Mouse (Mus musculus): ENCODE results near the gene Taok2.

DNA sequence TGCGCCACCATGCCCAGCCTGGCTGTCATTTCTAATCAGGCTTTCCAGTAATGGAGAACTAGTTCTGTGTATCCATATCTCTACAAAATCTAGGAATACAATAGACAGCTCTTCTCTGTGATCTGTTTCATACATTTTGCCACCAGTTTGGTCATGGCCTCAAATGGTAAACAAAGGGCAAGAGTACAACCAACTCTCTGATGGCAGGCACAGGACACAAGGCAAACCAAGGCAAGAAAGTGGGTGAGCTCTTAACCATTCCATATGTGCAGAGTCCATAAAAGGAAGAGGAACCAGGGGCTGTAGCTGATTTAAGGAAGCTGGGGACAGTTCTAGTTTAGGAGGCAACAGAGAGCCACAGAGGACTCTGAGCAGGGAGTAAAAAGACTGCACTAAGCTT is 7.3 kb downstream of the Taok2 start:
- TF ChIP-seq CTCF (conservative IDR thresholded peaks at IDR 0.05; ENCODE audit: low read length) (no peak), NANOG (IDR thresholded peaks at IDR 0.05; ENCODE audit: borderline replicate concordance, low read length) (no peak), POU5F1 (IDR thresholded peaks at IDR 0.05; ENCODE audit: borderline replicate concordance, low read length) (no peak)

All from E14TG2a.4 (cell line).